In genomic region chr12:81927643-81928381, GRCm38 (mm10) we compare ENCODE assay signal across 14 mouse cellular contexts.
DNase-seq lines count a peak whose midpoint lies in the region; ATAC-seq and TF ChIP-seq lines count a peak whose summit lies in the region.
"Had no signal": no experiment of that assay in that cellular context is flagged by ENCODE, and none has a peak within 500 bp of the region (broad histone marks: within the 10 kb centered on the region; RNA-seq: fewer than 3 reads in every experiment).

No protein-coding gene starts in this region.

- H3K4me2 ChIP-seq in stomach, postnatal 0 days (replicated peaks; ENCODE audit: low read depth), result 0 out of 2 replicates have a peak overlapping the region, but pooled peaks have one; percentile 11
- H3K4me2 ChIP-seq: limb, embryonic 15.5 days; neural tube, embryonic 12.5 days had no signal

- H3K36me3 ChIP-seq in spleen, adult 2 months (ENCODE audit: control insufficient read depth, insufficient read depth, low read length), result no peaks in the 10 kb centered on the region
- H3K36me3 ChIP-seq in stomach, postnatal 0 days (ENCODE audit: control insufficient read depth, insufficient read depth, low read length), result no peaks in the 10 kb centered on the region
- H3K36me3 ChIP-seq: limb, embryonic 15.5 days; neural tube, embryonic 12.5 days had no signal

- TF ChIP-seq POLR2A in spleen, adult 2 months (IDR thresholded peaks at IDR 0.05; ENCODE audit: low read depth, low read length), result no peak

- H3K9me3 ChIP-seq in stomach, postnatal 0 days (ENCODE audit: control insufficient read depth, low read length), result no peaks in the 10 kb centered on the region
- H3K9me3 ChIP-seq: limb, embryonic 15.5 days; neural tube, embryonic 12.5 days had no signal

- H3K9ac ChIP-seq in stomach, postnatal 0 days (ENCODE audit: low read length), result no peak overlapping the region
- H3K9ac ChIP-seq: limb, embryonic 15.5 days; neural tube, embryonic 12.5 days had no signal

- TF ChIP-seq CTCF in spleen, adult 2 months (IDR thresholded peaks at IDR 0.05; ENCODE audit: extremely low read depth, insufficient read depth, insufficient read length, insufficient replicate concordance), result no peak
- no peak for TF ChIP-seq CTCF in stomach, postnatal 0 days (IDR thresholded peaks at IDR 0.05; ENCODE audit: low read depth)

- H3K4me3 ChIP-seq in spleen, adult 2 months (ENCODE audit: extremely low read depth, insufficient read depth, insufficient read length), result no peak overlapping the region
- no peak overlapping the region for H3K4me3 ChIP-seq in stomach, postnatal 0 days (ENCODE audit: low read depth, low read length)
- H3K4me3 ChIP-seq: heart, adult 2 months; limb, embryonic 15.5 days; neural tube, embryonic 12.5 days had no signal

- H3K27me3 ChIP-seq in spleen, adult 2 months (ENCODE audit: control insufficient read depth, insufficient read depth, low read length), result no peaks in the 10 kb centered on the region
- no peaks in the 10 kb centered on the region for H3K27me3 ChIP-seq in stomach, postnatal 0 days (ENCODE audit: control insufficient read depth, insufficient read depth, low read length)
- H3K27me3 ChIP-seq: CH12.LX; limb, embryonic 15.5 days; neural tube, embryonic 12.5 days had no signal

- H3K27ac ChIP-seq in spleen, adult 2 months (ENCODE audit: insufficient read depth, low read length), result peak overlapping the region; percentile 18; the same call in 1 of the 2 replicates
- peak overlapping the region; percentile 59 for H3K27ac ChIP-seq in stomach, postnatal 0 days (replicated peaks)
- H3K27ac ChIP-seq: heart, adult 2 months; limb, embryonic 15.5 days; neural tube, embryonic 12.5 days had no signal

- DNase-seq in heart, adult 11 months, result peak; percentile 83
- no peak for DNase-seq in heart, adult 18-20 months
- DNase-seq in spleen, adult 2 months (ENCODE audit: low read depth in 1 of 2, low spot score in 2 of 2), result no peak
- DNase-seq in spleen, adult 12 weeks (ENCODE audit: low spot score), result no peak
- peak; percentile 32 to 66 for DNase-seq in kidney, postnatal 4 days
- DNase-seq in stomach, postnatal 0 days (ENCODE audit: low spot score), result no peak
- DNase-seq in left cerebral cortex, adult 18-20 months (ENCODE audit: low spot score in 2 of 2), result no peak
- no peak for DNase-seq in gastrocnemius, postnatal 4 days (ENCODE audit: low spot score in 2 of 2)
- DNase-seq: adrenal gland, postnatal 10 days; embryo, embryonic 11 days; heart, adult 2 months had no signal

- 58% methylated on average over 19 of the region's 19 CpGs for WGBS in spleen, adult 2 months
- WGBS in stomach, postnatal 0 days, result 52% methylated on average over 19 of the region's 19 CpGs

- H3K4me1 ChIP-seq in spleen, adult 2 months (ENCODE audit: control insufficient read depth, insufficient read depth, insufficient read length), result no peaks in the 10 kb centered on the region; the same call in 1 of the 2 replicates
- no peaks in the 10 kb centered on the region for H3K4me1 ChIP-seq in stomach, postnatal 0 days (replicated peaks; ENCODE audit: control insufficient read depth, insufficient read depth)
- H3K4me1 ChIP-seq: neural tube, embryonic 12.5 days had no signal

- TF ChIP-seq EP300 in stomach, postnatal 0 days (optimal IDR thresholded peaks at IDR 0.05), result no peak

- peak; percentile 34; the same call in 1 of the 2 replicates for ATAC-seq in stomach, postnatal 0 days (ENCODE audit: low FRiP score, low TSS enrichment)

Comparison
In these comparisons a context has a peak if more than half of its experiments do, and no peak if none do; other contexts are left out.
1. DNase-seq: peak in heart, adult 11 months (single experiment) and kidney, postnatal 4 days (2 of 2); none in heart, adult 18-20 months (0 of 2), spleen, adult 2 months (0 of 2), spleen, adult 12 weeks (single experiment), stomach, postnatal 0 days (single experiment), left cerebral cortex, adult 18-20 months (0 of 2) and gastrocnemius, postnatal 4 days (0 of 2).